Mouse (Mus musculus) brown adipose tissue, adult 24 weeks (tissue): ENCODE measurements around the gene Dpy19l1. TPM values are rescaled to one million over a fixed set of nuclear protein-coding genes. Genes with fewer than 3 reads are reported as not detected.

Experiments used
- polyA plus RNA-seq: library from polyadenylated mRNA; stranded (reverse); fragments of >200 nt; gene quantifications from 2 replicates; pipeline ENCODE4 v1.2.4, GENCODE M21; 2012; ENCODE audit not compliant: missing spikeins, insufficient read depth, insufficient read length

The Dpy19l1 gene
- polyA plus RNA-seq, 1 experiment = 16.1 TPM

Other genes with a start within 250 kb of the Dpy19l1 start
- gene Cypt4, start 122.1 kb upstream of the Dpy19l1 start, polyA plus RNA-seq = not detected in 2 replicates
- gene Dpy19l2, start 193.2 kb upstream of the Dpy19l1 start, polyA plus RNA-seq = not detected in 2 replicates